Mouse (Mus musculus) layer of hippocampus, postnatal 10 days (tissue): Measurements from ENCODE around the gene Esr1. TPM values are rescaled to one million over a fixed set of nuclear protein-coding genes. Genes with fewer than 3 reads are reported as not detected.
"Not testable (repeated sequence)": the region's sequence is repeated elsewhere in the genome, so short reads cannot be mapped to it uniquely, and the experiment has no call there.

Experiments
- DNase-seq, 2 experiments: peaks; one replicate each; pipeline ENCODE4 v3.0.0; 2021; ENCODE audit warnings: low spot score in 2 of 2
- total RNA-seq, 2 experiments: library from RNA; stranded (reverse); gene quantifications; 2 replicates each; pipeline ENCODE4 v1.2.3; 2021

The Esr1 gene
- total RNA-seq, 2 experiments from 2014 or later, result 1.1 to 2.2 TPM

GRCm38 (mm10) chr10:4683711-4684265, 72.4 kb downstream of the Esr1 start:
- no peak for DNase-seq

GRCm38 (mm10) chr10:4694336-4694865, 83.0 kb downstream of the Esr1 start:
- no peak for DNase-seq

- DNase-seq, result peak; percentile 18 to 40
Observed at GRCm38 (mm10) chr10:4709915-4710314, 98.5 kb downstream of the Esr1 start.

DNA sequence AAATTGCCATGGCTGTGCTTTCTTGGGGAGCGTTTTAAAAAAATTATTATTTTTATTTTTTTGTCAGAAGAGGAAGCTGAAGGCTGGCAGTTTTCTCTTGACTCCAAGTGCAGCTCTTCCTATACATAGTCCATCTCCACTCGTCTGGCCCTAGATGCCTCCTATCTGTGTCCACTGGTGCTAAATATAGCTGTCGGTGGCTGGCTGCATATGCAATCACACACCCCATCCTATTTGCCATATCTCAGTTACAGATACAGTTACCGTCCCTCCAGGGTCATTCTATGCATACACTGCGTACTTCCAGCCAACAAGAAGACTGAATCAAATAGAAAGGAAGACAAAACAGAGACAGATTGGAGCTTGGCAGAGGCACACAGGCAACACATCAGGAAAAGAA, 100.0 kb downstream of the Esr1 start:
- DNase-seq, result no peak

- no peak for DNase-seq
Observed at GRCm38 (mm10) chr10:4712061-4712908, 100.9 kb downstream of the Esr1 start.

GRCm38 (mm10) chr10:4713398-4713797, 102.0 kb downstream of the Esr1 start:
- no peak for DNase-seq

- no peak for DNase-seq
Observed at GRCm38 (mm10) chr10:4724851-4725250, 113.5 kb downstream of the Esr1 start.

- no peak for DNase-seq
Observed at GRCm38 (mm10) chr10:4726141-4726540, 114.7 kb downstream of the Esr1 start.

- no peak for DNase-seq
Observed at GRCm38 (mm10) chr10:4732328-4732727, 120.9 kb downstream of the Esr1 start.

GRCm38 (mm10) chr10:4733987-4734386, 122.6 kb downstream of the Esr1 start:
- DNase-seq, result no peak

DNA sequence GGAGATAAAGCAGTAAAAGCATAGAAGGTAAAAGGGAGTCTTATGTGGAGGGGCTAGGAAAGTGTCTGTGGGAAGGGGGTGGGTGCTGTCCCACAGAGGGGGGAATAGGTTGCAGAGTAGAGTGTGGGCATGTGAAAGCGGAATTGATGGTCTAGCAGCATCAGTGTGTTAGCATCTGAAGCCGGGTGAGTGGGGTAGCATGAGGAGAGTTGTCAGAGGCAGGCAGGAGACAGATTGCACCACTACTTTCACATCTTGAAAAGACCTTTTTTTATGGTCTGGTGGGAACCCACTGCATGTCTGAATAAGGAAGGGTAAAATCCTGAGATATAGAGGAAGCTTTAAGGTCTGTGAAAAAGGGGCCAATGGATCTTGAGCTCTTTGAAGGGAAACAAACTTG, 123.5 kb downstream of the Esr1 start:
- DNase-seq, result no peak

- no peak for DNase-seq
Observed at GRCm38 (mm10) chr10:4738311-4738710, 126.9 kb downstream of the Esr1 start.

DNA sequence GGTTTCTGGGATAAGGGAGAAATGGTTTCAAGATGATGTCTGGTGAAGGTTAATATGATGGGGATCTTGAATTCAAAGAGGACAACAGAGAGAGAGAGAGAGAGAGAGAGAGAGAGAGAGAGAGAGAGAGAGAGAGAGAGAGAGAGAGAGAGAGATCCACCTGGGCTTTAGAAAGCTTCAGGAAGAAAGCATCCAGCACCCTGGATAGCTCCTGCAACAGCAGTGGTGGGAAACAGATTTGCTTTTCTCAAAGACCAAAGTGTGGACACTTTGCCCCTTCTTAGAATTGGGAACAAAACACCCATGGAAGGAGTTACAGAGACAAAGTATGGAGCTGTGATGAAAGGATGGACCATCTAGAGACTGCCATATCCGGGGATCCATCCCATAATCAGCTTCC, 139.7 kb downstream of the Esr1 start:
- not testable (repeated sequence) for DNase-seq

GRCm38 (mm10) chr10:4752977-4753376, 141.6 kb downstream of the Esr1 start:
- no peak for DNase-seq

- DNase-seq, result no peak
Observed at GRCm38 (mm10) chr10:4775541-4775940, 164.1 kb downstream of the Esr1 start.

DNA sequence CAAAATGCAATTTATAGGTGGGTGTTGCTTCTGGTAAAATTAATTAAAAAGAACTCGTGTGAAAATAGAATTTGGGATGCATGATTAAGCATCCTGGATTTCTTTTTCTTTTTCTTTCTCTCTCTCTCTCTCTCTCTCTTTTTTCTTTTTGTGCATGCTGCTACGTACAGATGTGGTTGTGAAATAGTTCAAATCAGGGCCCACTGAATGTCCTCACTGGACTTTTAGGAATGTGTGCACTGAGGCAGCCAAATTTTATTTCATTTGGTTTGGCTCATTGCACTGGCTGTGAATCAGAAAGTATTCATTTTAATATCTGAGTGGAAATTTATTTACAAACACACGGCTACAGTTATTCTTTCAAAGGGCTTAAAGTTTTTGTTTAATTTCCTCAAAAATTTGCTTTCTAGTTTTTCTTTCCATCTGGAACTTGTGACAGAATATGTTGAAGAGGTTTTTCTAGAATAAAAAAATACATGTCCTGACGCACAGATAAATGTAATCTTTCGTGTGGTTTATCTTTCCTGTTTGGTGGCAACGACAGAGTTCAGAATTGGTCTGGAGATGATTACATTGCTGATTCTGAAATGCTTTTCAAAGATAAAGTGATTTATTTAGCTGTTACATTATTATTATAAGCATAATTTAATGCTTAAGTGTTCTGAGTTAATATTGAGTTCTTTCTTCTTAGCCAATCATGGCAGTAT, 164.8 kb downstream of the Esr1 start:
- DNase-seq, result no peak

GRCm38 (mm10) chr10:4776714-4777090, 165.3 kb downstream of the Esr1 start:
- no peak for DNase-seq

GRCm38 (mm10) chr10:4777996-4778395, 166.6 kb downstream of the Esr1 start:
- DNase-seq, result no peak

DNA sequence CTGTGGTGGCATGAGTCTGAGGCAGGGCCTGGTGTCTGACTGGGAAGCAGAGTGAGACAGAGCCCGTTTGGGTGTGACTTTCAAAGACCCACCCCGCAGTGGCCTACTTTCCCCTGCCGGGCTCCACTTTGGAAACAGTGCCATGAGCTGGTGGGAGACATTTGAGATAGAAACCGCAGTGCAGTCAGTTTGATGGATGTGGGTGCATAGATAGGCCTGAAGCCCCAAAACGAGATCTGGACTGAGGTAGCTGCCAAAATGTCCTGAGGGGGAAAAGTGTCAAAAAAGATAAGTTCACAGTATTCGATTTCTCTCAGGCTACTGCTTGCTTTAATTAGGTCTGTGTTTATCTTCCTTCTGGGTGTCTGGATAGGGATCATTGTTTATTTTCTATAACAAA, 169.5 kb downstream of the Esr1 start:
- no peak for DNase-seq

GRCm38 (mm10) chr10:4787003-4787628, 175.7 kb downstream of the Esr1 start:
- no peak for DNase-seq

DNA sequence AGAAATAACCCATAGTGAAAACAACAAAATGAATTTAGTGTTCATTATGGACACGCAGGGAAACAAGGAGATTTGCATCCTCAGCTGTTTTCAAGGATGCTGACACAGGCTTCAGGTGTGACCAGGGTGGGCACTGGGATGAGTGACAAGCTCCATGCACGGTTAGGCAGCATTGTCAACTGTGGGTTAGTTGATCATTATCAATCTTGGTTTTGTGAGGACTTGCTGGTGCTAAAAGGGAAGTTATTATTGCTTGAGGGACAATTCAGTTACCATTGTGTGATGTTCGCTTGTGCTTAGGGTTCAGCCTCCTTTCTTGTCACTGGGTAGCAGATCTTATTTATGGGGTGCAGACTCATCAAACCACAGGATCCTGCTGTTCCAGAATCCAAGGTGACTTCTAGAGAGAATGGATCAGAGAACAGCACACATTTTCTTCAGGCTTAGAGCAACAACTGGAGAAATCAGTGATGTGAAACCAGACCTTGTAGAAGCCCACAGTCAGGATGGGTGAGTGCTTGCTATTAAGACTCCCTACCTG, 186.9 kb downstream of the Esr1 start:
- DNase-seq, result no peak
